Mouse (Mus musculus) liver, embryonic 13.5 days (tissue): Measurements from ENCODE around the gene Txn2. TPM values are rescaled to one million over a fixed set of nuclear protein-coding genes. Genes with fewer than 3 reads are reported as not detected.
A peak's percentile ranks its signal among the peaks of the same experiment; 100 is the strongest.

ENCODE experiments used
- ATAC-seq: fragments of 200-750 bp; cut with Nextera tagmentation; 2 replicates; pipeline ENCODE4 v1.8.0; 2017; ENCODE audit warnings: low read depth, mild to moderate bottlenecking, moderate number of reproducible peaks, moderate library complexity
- DNase-seq: peaks from one replicate; pipeline ENCODE4 v3.0.0; 2022
- H3K27ac ChIP-seq: fragments of 300-500 bp; sonication (generic); 2 replicates; pipeline ENCODE4 v1.5.1; 2015; ENCODE audit warnings: moderate library complexity, mild to moderate bottlenecking, inconsistent platforms
- H3K27me3 ChIP-seq: fragments of 300-500 bp; sonication (generic); 2 replicates; pipeline ENCODE4 v1.6.1; 2015; ENCODE audit warnings: mild to moderate bottlenecking, inconsistent platforms
- H3K36me3 ChIP-seq: fragments of 300-500 bp; sonication (generic); 2 replicates; pipeline ENCODE4 v1.6.1; 2015; ENCODE audit warnings: mild to moderate bottlenecking, inconsistent platforms
- H3K4me1 ChIP-seq: fragments of 300-500 bp; sonication (generic); replicated peaks from 2 replicates; pipeline ENCODE4 v1.6.1; 2015; ENCODE audit warnings: inconsistent platforms
- H3K4me2 ChIP-seq: fragments of 300-500 bp; sonication (generic); 2 replicates; pipeline ENCODE4 v1.6.1; 2015; ENCODE audit warnings: inconsistent platforms, mild to moderate bottlenecking, moderate library complexity
- H3K4me3 ChIP-seq: fragments of 300-500 bp; sonication (generic); replicated peaks from 2 replicates; pipeline ENCODE4 v1.5.1; 2015; ENCODE audit warnings: mild to moderate bottlenecking, inconsistent platforms
- H3K9ac ChIP-seq: fragments of 300-500 bp; sonication (generic); 2 replicates; pipeline ENCODE4 v1.6.1; 2015; ENCODE audit warnings: mild to moderate bottlenecking, inconsistent platforms
- H3K9me3 ChIP-seq: fragments of 300-500 bp; sonication (generic); replicated peaks from 2 replicates; pipeline ENCODE4 v1.6.1; 2016; ENCODE audit warnings: inconsistent platforms
- WGBS: fragments of 180-500 bp; shearing (Covaris S2); methylation state at CpG from one replicate; pipeline ENCODE4 v1.1.7; 2015; ENCODE audit not compliant: insufficient replicate concordance; 5-methylcytosine and 5-hydroxymethylcytosine counted together
- polyA plus RNA-seq: library from polyadenylated mRNA; unstranded; fragments of >200 nt; fragmentation: Nextera tagmentation; extraction: Ambion mirVana; gene quantifications from 2 replicates; pipeline ENCODE4 v1.2.1, GENCODE M21; 2015

Gene Txn2
- polyA plus RNA-seq, 1 experiment from 2014 or later: 238 TPM

GRCm38 (mm10) chr15:77933770-77934169 is 5.0 kb upstream of the Txn2 start:
- Histone ChIP-seq H3K36me3 (no peaks in the 10 kb centered on the region), H3K27ac (no peak overlapping the region), H3K4me3 (no peak overlapping the region), H3K4me2 (peak overlapping the region; percentile 36; the same call in 1 of the 2 replicates), H3K9ac (peak overlapping the region; percentile 22; the same call in 1 of the 2 replicates), H3K4me1 (peaks cover 53% of the 10 kb centered on the region), H3K9me3 (no peaks in the 10 kb centered on the region), H3K27me3 (peaks cover 12% of the 10 kb centered on the region)
- DNase-seq (peak; percentile 83), ATAC-seq (no peak)
- under 1% methylated on average over 14 of the region's 14 CpGs for WGBS

GRCm38 (mm10) chr15:77933222-77933621 is 4.4 kb upstream of the Txn2 start:
- Histone ChIP-seq H3K27ac (no peak overlapping the region), H3K9me3 (no peaks in the 10 kb centered on the region), H3K4me2 (no peak overlapping the region), H3K9ac (no peak overlapping the region), H3K27me3 (peaks cover 12% of the 10 kb centered on the region), H3K36me3 (no peaks in the 10 kb centered on the region), H3K4me1 (peaks cover 56% of the 10 kb centered on the region), H3K4me3 (no peak overlapping the region)
- 65% methylated on average over 3 of the region's 3 CpGs for WGBS
- no peak for DNase-seq
- no peak for ATAC-seq

- Histone ChIP-seq H3K27me3 (peaks cover 12% of the 10 kb centered on the region), H3K4me2 (peak overlapping the region; percentile 79), H3K4me1 (peaks cover 71% of the 10 kb centered on the region), H3K9me3 (no peaks in the 10 kb centered on the region), H3K27ac (peak overlapping the region; percentile 92), H3K4me3 (peak overlapping the region; percentile 26), H3K36me3 (peaks cover 12% of the 10 kb centered on the region), H3K9ac (peak overlapping the region; percentile 85)
- DNase-seq (peak; percentile 71), ATAC-seq (peak; percentile 50)
- 16% methylated on average over 6 of the region's 6 CpGs for WGBS
These were observed 2.8 kb upstream of the Txn2 start for GRCm38 (mm10) chr15:77931689-77932016.

GRCm38 (mm10) chr15:77930986-77931688 is 2.3 kb upstream of the Txn2 start:
- H3K4me2 ChIP-seq: peak overlapping the region; percentile 79
- peak overlapping the region; percentile 26 for H3K4me3 ChIP-seq
- no peaks in the 10 kb centered on the region for H3K9me3 ChIP-seq
- peak overlapping the region; percentile 92 for H3K27ac ChIP-seq
- H3K27me3 ChIP-seq: peaks cover 12% of the 10 kb centered on the region
- peak overlapping the region; percentile 85 for H3K9ac ChIP-seq
- WGBS: 38% methylated on average over 6 of the region's 6 CpGs
- H3K4me1 ChIP-seq: peaks cover 74% of the 10 kb centered on the region
- ATAC-seq (peak; percentile 16; the same call in 1 of the 2 replicates), DNase-seq (peak; percentile 44)
- H3K36me3 ChIP-seq: peaks cover 16% of the 10 kb centered on the region

GRCm38 (mm10) chr15:77929804-77930203 is 998 bp upstream of the Txn2 start:
- Histone ChIP-seq H3K4me2 (peak overlapping the region; percentile 79), H3K9me3 (no peaks in the 10 kb centered on the region), H3K36me3 (peaks cover 29% of the 10 kb centered on the region), H3K27ac (peak overlapping the region; percentile 92), H3K4me1 (peaks cover 74% of the 10 kb centered on the region), H3K9ac (peak overlapping the region; percentile 85), H3K4me3 (peak overlapping the region; percentile 88), H3K27me3 (peaks cover 3% of the 10 kb centered on the region; the same call in 1 of the 2 replicates)
- no peak for DNase-seq
- WGBS: 41% methylated on average over 8 of the region's 8 CpGs
- no peak for ATAC-seq

DNA sequence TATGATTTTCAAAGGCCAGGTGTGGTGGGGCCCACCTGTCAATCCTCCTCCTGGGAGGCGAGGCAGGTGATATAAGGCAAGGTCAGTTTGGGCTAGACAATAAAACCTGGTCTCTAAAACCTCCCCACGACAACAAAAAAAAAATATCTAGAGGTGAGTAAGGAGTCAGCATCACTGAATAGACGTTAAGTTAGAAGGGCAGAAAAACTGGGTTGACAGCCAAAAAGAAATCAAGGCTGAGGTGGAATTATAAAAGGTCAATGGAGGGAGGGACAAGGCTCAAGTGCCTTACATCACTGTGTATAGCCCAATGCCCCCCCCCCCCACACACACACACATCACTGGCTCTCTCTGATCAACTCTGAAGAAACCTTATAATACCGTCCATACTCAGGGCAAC is 715 bp downstream of the Txn2 start:
- Histone ChIP-seq H3K9ac (peak overlapping the region; percentile 85), H3K4me2 (peak overlapping the region; percentile 79), H3K9me3 (no peaks in the 10 kb centered on the region), H3K4me3 (peak overlapping the region; percentile 88), H3K27ac (peak overlapping the region; percentile 91), H3K4me1 (peaks cover 64% of the 10 kb centered on the region), H3K27me3 (no peaks in the 10 kb centered on the region), H3K36me3 (peaks cover 46% of the 10 kb centered on the region)
- no peak for ATAC-seq
- DNase-seq: no peak
- 15% methylated on average over 4 of the region's 4 CpGs for WGBS

DNA sequence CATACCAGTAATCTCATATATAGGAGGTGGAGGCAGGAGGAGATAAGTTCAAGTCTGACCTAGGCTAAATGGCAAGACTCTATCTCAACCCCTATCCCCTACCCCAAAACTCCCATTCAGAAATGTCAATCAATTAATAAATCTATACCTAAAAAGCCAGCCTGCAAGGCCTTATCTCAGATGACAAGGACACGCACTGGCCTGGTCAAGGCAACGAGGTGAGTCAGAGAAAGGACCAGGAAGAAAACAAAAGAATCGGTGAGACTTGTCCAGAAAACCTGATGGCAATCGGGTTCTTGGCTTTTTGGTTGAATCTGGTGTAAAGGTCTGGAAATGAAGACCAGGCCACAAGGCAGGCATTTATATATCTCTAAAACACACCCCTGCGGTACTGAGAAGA is 1.9 kb downstream of the Txn2 start:
- Histone ChIP-seq H3K4me1 (peaks cover 59% of the 10 kb centered on the region), H3K9ac (peak overlapping the region; percentile 85), H3K4me3 (peak overlapping the region; percentile 88), H3K4me2 (peak overlapping the region; percentile 79), H3K9me3 (no peaks in the 10 kb centered on the region), H3K27me3 (no peaks in the 10 kb centered on the region), H3K36me3 (peaks cover 58% of the 10 kb centered on the region), H3K27ac (no peak overlapping the region; the same call in 1 of the 2 replicates)
- ATAC-seq (no peak), DNase-seq (no peak)
- WGBS: 72% methylated on average over 5 of the region's 5 CpGs

DNA sequence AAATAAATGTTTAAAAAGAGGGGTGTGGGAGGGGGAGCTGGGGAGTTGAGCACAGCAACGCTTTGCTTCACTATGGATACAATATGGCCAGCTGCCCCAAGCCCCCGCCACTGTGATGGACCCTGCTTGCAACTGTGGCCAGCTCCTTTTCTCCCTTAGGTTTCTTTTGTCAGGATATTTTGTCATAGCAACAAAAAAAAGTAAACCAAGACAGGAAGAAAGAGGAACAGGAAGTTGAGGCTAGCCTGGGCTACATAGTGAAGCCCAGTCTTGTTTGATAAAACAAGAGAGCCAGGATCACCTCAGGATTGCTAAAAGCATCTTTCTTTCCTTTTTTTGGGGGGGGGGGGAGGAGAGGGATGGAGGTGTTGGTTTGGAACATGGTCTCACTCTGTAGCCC is 3.6 kb downstream of the Txn2 start:
- ATAC-seq (no peak), DNase-seq (no peak)
- peaks cover 73% of the 10 kb centered on the region for H3K36me3 ChIP-seq
- no peak overlapping the region for H3K4me3 ChIP-seq
- H3K27ac ChIP-seq: no peak overlapping the region
- H3K27me3 ChIP-seq: no peaks in the 10 kb centered on the region
- H3K4me2 ChIP-seq: no peak overlapping the region
- peaks cover 53% of the 10 kb centered on the region for H3K4me1 ChIP-seq
- H3K9ac ChIP-seq: no peak overlapping the region
- WGBS: 91% methylated on average over 2 of the region's 2 CpGs
- H3K9me3 ChIP-seq: no peaks in the 10 kb centered on the region

GRCm38 (mm10) chr15:77923267-77924035 is 5.4 kb downstream of the Txn2 start:
- Histone ChIP-seq H3K9me3 (no peaks in the 10 kb centered on the region), H3K4me3 (no peak overlapping the region), H3K4me2 (no peak overlapping the region), H3K4me1 (peaks cover 42% of the 10 kb centered on the region), H3K27ac (peak overlapping the region; percentile 76; the same call in 1 of the 2 replicates), H3K9ac (no peak overlapping the region), H3K36me3 (peaks cover 89% of the 10 kb centered on the region), H3K27me3 (no peaks in the 10 kb centered on the region)
- no peak for ATAC-seq
- WGBS: 65% methylated on average over 9 of the region's 9 CpGs
- DNase-seq: no peak

- Histone ChIP-seq H3K27me3 (no peaks in the 10 kb centered on the region), H3K9me3 (no peaks in the 10 kb centered on the region), H3K9ac (no peak overlapping the region), H3K27ac (peak overlapping the region; percentile 76), H3K4me3 (no peak overlapping the region), H3K36me3 (peaks cover 92% of the 10 kb centered on the region), H3K4me2 (no peak overlapping the region), H3K4me1 (peaks cover 35% of the 10 kb centered on the region)
- peak; percentile 22; the same call in 1 of the 2 replicates for ATAC-seq
- WGBS: 74% methylated on average over 9 of the region's 9 CpGs
- DNase-seq: no peak
These were observed 6.1 kb downstream of the Txn2 start for GRCm38 (mm10) chr15:77922710-77923109.

- no peak overlapping the region for H3K4me2 ChIP-seq
- 77% methylated on average over 6 of the region's 6 CpGs for WGBS
- H3K9me3 ChIP-seq: no peaks in the 10 kb centered on the region
- peak overlapping the region; percentile 76; the same call in 1 of the 2 replicates for H3K27ac ChIP-seq
- peaks cover 24% of the 10 kb centered on the region for H3K4me1 ChIP-seq
- no peak for ATAC-seq
- no peak overlapping the region for H3K9ac ChIP-seq
- no peak for DNase-seq
- peaks cover 89% of the 10 kb centered on the region for H3K36me3 ChIP-seq
- no peak overlapping the region for H3K4me3 ChIP-seq
- no peaks in the 10 kb centered on the region for H3K27me3 ChIP-seq
These were observed 7.2 kb downstream of the Txn2 start for GRCm38 (mm10) chr15:77921636-77922035.
